Mouse (Mus musculus) B cell, adult 2 months (primary cell): ENCODE data around the gene Olfr1152.

Source experiments
- DNase-seq, 2 experiments: peaks; one replicate each; pipeline ENCODE4 v3.0.0; 2022

The Olfr1152 gene

GRCm38 (mm10) chr2:87866192-87866591, at the start of gene Olfr1152:
Gene Olfr1152, plus strand, starts transcription at chr2:87866492.
- no peak for DNase-seq

- DNase-seq = no peak
Measured at GRCm38 (mm10) chr2:87830233-87830632, 36.1 kb upstream of the Olfr1152 start, which contains the start of gene Olfr1148. Gene Olfr1148, plus strand, starts transcription at chr2:87830533.

GRCm38 (mm10) chr2:87843693-87844092, 22.6 kb upstream of the Olfr1152 start, which contains the start of gene Olfr1150-ps1:
Gene Olfr1150-ps1, plus strand, starts transcription at chr2:87843993.
- no peak for DNase-seq

- DNase-seq = no peak
Measured at GRCm38 (mm10) chr2:87855562-87855961, 10.7 kb upstream of the Olfr1152 start, which contains the start of gene Olfr1151. Gene Olfr1151, plus strand, starts transcription at chr2:87855862.

GRCm38 (mm10) chr2:87894662-87895061, 28.4 kb downstream of the Olfr1152 start, which contains the start of gene Olfr1153:
Gene Olfr1153, plus strand, starts transcription at chr2:87894962.
- DNase-seq = no peak

DNA sequence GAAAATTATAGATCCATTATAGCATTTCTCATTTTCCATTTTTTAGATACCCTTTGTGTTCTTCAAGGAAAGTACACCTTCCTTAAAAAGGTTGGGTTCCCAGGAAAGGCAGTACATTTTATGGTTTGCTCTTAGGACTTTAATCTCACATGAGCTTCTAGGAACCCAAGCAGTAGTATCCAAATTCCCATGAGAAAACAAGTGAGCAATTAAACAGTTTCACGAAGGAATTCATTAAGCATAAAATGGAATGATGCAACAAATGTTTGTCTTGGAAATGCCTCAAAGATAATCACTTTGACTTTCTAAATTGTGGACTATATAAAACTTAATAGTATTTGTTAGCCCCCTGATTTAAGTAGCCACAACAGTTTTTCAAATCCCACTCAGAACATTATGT, 38.8 kb downstream of the Olfr1152 start, which contains the start of gene Olfr1154:
Gene Olfr1154, minus strand, starts transcription at position 101 of the 400 bp plus-strand sequence.
- no peak for DNase-seq
